Mouse (Mus musculus): Measurements from ENCODE around the gene Zfp964. TPM values are rescaled to one million over a fixed set of nuclear protein-coding genes. Genes with fewer than 3 reads are reported as not detected.

The Zfp964 gene
- 1.0 and 2.0 TPM in 2 replicates for polyA plus RNA-seq (2012; rRNA removed; ENCODE audit: low replicate concordance)

DNA sequence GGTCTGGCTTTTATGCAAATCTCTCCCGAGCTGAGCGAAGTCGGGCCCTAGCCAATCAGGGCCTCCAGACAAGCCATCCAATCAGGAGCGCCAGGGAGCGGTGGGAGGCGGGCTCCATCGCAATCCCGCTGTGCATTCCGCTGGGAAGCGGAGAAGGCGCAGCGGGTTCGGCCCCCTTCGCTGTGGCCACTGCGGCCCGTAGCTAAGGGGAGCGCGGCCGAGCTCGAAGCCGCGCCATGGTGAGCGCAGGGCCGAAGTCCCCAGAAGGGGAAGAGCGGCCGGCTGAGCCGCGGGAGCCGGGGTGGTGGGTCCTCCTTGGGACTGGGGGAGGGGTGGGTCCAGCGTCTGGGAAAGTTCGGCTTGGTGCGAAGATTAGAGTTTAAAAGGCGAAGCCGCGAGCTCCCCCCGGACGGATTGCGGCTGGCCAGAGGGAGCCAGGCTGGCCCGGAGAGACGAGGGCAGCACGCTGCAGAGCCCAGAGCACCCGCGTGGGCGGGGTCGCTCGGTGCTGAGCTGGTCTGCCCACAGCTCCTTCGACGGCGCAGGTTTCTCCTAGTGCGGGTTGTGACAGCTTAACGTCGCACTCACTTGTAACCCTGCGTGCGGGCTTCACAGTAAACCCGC, at the start of gene Zfp964:
TSS of gene Zfp964 (plus strand) at position 122 of the 624 bp plus-strand sequence.

DNA sequence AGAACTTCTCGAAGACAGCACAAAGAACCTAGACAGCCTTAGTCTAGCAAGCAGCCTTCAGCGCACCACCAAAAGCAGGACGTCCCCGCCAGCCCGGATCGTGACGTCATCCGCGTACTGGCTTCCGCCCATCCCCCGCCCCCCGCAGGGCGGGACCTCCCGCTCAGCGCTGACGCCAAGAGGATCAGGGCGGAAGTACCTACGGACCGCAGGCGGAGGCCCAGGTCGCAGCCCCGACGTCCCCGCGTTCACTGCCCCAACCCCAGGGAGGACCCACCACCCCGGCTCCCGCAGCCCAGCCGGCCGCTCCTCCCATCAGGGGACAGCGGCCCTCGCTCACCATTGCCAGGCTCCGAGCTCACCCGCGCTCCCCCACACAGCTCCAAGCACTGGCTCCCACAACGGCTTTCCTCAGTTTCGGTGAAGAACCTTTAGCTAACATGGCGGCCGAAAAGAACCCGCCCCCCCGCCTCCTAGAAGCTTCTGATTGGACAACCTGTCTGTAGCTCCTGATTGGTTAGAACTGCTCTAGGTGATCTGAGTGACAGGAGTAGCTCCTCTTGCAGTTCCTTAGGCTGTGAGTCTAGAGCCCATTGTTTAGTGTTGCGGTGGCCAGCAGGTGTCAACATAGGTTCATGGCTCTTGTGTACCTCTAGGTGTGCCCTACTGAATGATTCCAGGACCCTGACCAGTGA, 29.0 kb upstream of the Zfp964 start, which contains the start of gene Zfp868:
TSS of gene Zfp868 (minus strand) at position 454 of the 695 bp plus-strand sequence.

DNA sequence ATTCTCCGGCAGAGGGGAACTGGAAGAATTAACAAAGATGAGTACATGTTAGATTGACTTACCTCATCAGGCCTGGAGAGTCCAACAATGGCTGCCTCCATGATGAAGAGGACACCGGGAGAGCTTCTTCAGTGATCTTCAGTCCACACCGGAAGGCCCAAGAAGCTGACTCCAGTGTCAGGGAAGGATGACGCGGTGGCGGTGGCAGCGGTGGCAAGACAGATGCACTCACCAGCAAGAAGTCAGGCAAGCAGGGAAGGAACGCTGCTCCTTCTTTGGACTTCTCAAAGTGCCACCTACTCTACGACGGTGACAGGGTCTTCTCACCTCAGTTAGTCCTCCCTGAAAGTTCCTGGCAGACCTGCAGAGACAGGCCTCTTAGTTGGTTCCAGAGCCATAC, 56.3 kb downstream of the Zfp964 start, which contains the start of gene Zfp869:
TSS of gene Zfp869 (minus strand) at position 101 of the 400 bp plus-strand sequence.

Other genes with a start within 250 kb of the Zfp964 start
- gene Gm9495, start 200.9 kb upstream of the Zfp964 start, polyA plus RNA-seq (2012; rRNA removed; ENCODE audit: low replicate concordance), result not detected in 2 replicates
- not detected in 2 replicates for gene Gm7697, start 131.5 kb upstream of the Zfp964 start, polyA plus RNA-seq (2012; rRNA removed; ENCODE audit: low replicate concordance)
- gene Zfp868, start 28.9 kb upstream of the Zfp964 start, polyA plus RNA-seq (2012; rRNA removed; ENCODE audit: low replicate concordance), result 6.5 and 6.6 TPM in 2 replicates
- 4.0 and 5.9 TPM in 2 replicates for gene Zfp869, start 56.2 kb downstream of the Zfp964 start, polyA plus RNA-seq (2012; rRNA removed; ENCODE audit: low replicate concordance)
- 1.5 and 2.5 TPM in 2 replicates for gene Zfp963, start 95.5 kb downstream of the Zfp964 start, polyA plus RNA-seq (2012; rRNA removed; ENCODE audit: low replicate concordance)
- gene Gm20422, start 120.4 kb downstream of the Zfp964 start, polyA plus RNA-seq (2012; rRNA removed; ENCODE audit: low replicate concordance), result 1.1 and 2.3 TPM in 2 replicates
- gene Atp13a1, start 136.7 kb downstream of the Zfp964 start, polyA plus RNA-seq (2012; rRNA removed; ENCODE audit: low replicate concordance), result 45.6 and 98.1 TPM in 2 replicates
- gene Zfp866, start 136.7 kb downstream of the Zfp964 start, polyA plus RNA-seq (2012; rRNA removed; ENCODE audit: low replicate concordance), result 8.4 and 17.9 TPM in 2 replicates
- gene Gmip, start 154.2 kb downstream of the Zfp964 start, polyA plus RNA-seq (2012; rRNA removed; ENCODE audit: low replicate concordance), result 25.8 and 73.1 TPM in 2 replicates
- 0.34 and 5.2 TPM in 2 replicates for gene Lpar2, start 167.9 kb downstream of the Zfp964 start, polyA plus RNA-seq (2012; rRNA removed; ENCODE audit: low replicate concordance)
- 0.79 and 5.2 TPM in 2 replicates for gene Pbx4, start 178.0 kb downstream of the Zfp964 start, polyA plus RNA-seq (2012; rRNA removed; ENCODE audit: low replicate concordance)
- 0.07 and 0.41 TPM in 2 replicates for gene Cilp2, start 233.2 kb downstream of the Zfp964 start, polyA plus RNA-seq (2012; rRNA removed; ENCODE audit: low replicate concordance)
- gene Tssk6, start 247.7 kb downstream of the Zfp964 start, polyA plus RNA-seq (2012; rRNA removed; ENCODE audit: low replicate concordance), result 0.56 and 1.2 TPM in 2 replicates
- 124 and 130 TPM in 2 replicates for gene Ndufa13, start 248.1 kb downstream of the Zfp964 start, polyA plus RNA-seq (2012; rRNA removed; ENCODE audit: low replicate concordance)
- gene Yjefn3, start 248.2 kb downstream of the Zfp964 start, polyA plus RNA-seq (2012; rRNA removed; ENCODE audit: low replicate concordance), result 3.1 and 5.2 TPM in 2 replicates